Mouse (Mus musculus) testis, adult 2 months (tissue): ENCODE results near the gene Sptlc2. TPM values are rescaled to one million over a fixed set of nuclear protein-coding genes. Genes with fewer than 3 reads are reported as not detected.

Experiments used
- H3K27ac ChIP-seq: fragments of 200-500 bp; 2 replicates; pipeline ENCODE4 v1.5.1; 2012; ENCODE audit warnings: low read depth, low read length; ENCODE audit not compliant: control insufficient read depth, insufficient read depth
- H3K27me3 ChIP-seq: fragments of 200-500 bp; 2 replicates; pipeline ENCODE4 v1.6.1; 2012; ENCODE audit warnings: mild to moderate bottlenecking, low read length, moderate library complexity; ENCODE audit not compliant: control insufficient read depth, insufficient read depth
- H3K36me3 ChIP-seq: fragments of 200-500 bp; 2 replicates; pipeline ENCODE4 v1.6.1; 2012; ENCODE audit warnings: mild to moderate bottlenecking, low read length; ENCODE audit not compliant: control insufficient read depth, insufficient read depth
- H3K4me1 ChIP-seq: fragments of 200-500 bp; 2 replicates; pipeline ENCODE4 v1.6.1; 2012; ENCODE audit warnings: low read length; ENCODE audit not compliant: control insufficient read depth, insufficient read depth
- H3K4me3 ChIP-seq: fragments of 200-500 bp; 2 replicates; pipeline ENCODE4 v1.5.1; 2012; ENCODE audit warnings: low read depth, mild to moderate bottlenecking, low read length, moderate library complexity, mixed read lengths; ENCODE audit not compliant: control insufficient read depth
- CTCF ChIP-seq: fragments of 200-500 bp; IDR thresholded peaks from 2 replicates; pipeline ENCODE4 v1.5.1; 2012; ENCODE audit warnings: low read depth, mild to moderate bottlenecking, inconsistent platforms, low read length, moderate library complexity; ENCODE audit not compliant: control insufficient read depth, insufficient read depth, insufficient replicate concordance
- POLR2A ChIP-seq: fragments of 200-500 bp; IDR thresholded peaks from 2 replicates; pipeline ENCODE4 v1.6.1; 2012; ENCODE audit warnings: low read depth, mild to moderate bottlenecking, inconsistent platforms, low read length, moderate library complexity; ENCODE audit not compliant: control insufficient read depth
- polyA plus RNA-seq: library from polyadenylated mRNA; depleted of rRNA; stranded (reverse); fragments of >200 nt; gene quantifications from 2 replicates; pipeline ENCODE4 v1.2.3, GENCODE M21; 2012

Gene Sptlc2
- polyA plus RNA-seq, 1 experiment, result 9.4 TPM

GRCm38 (mm10) chr12:87407869-87408605 lies 19.9 kb upstream of the Sptlc2 start:
- TF ChIP-seq POLR2A (no peak), CTCF (no peak)

DNA sequence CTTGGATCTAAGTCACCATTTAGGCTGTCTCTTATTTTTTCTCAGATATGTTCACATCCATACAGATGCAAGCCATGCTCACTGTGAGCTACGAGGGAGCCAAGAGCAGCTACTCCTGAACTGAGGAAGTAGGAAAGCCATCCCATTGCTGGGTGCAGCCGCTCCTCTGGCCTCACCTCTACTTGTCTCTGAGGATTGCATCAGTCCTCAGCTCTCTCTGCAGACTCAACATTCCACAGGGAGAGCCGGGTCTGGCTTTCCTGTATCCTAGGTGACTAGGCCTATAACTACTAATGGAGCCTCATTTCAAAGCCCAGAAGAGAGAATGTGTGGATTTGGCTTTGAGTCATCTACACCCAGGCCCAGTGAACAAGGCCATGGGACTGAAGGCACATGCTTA lies 17.6 kb upstream of the Sptlc2 start:
- no peaks in the 10 kb centered on the region for H3K36me3 ChIP-seq
- H3K4me3 ChIP-seq, result no peak overlapping the region
- no peak for TF ChIP-seq CTCF
- peaks cover 4% of the 10 kb centered on the region for H3K4me1 ChIP-seq
- H3K27me3 ChIP-seq, result no peaks in the 10 kb centered on the region
- H3K27ac ChIP-seq, result no peak overlapping the region

More at GRCm38 (mm10) chr12:87407869-87408605, 19.9 kb upstream of the Sptlc2 start:
- Histone ChIP-seq H3K4me3 (no peak overlapping the region), H3K4me1 (peaks cover 4% of the 10 kb centered on the region), H3K27ac (peak overlapping the region; percentile 78), H3K27me3 (no peaks in the 10 kb centered on the region), H3K36me3 (no peaks in the 10 kb centered on the region)

DNA sequence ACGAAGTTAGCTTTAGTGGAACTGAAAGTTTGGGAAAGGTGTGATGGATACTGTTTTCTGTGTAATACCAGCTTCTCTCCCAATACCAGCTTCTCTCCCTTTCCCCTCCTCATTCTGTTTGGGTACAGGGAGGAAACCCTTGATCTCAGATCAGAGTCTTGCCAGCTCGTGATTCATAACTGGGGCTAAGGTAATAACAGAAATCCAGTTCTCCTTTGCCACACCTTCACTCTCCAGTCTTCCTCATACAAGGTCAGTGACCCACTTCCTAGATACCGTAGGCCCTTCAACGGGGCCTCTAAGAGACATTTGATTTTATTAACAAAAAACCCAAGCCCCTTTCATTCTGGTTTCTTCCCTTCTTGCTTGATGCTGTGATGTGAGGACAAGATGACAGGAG lies 17.0 kb upstream of the Sptlc2 start:
- no peak for TF ChIP-seq CTCF
- no peak for TF ChIP-seq POLR2A
- Histone ChIP-seq H3K4me3 (no peak overlapping the region), H3K36me3 (no peaks in the 10 kb centered on the region), H3K4me1 (peaks cover 4% of the 10 kb centered on the region), H3K27me3 (no peaks in the 10 kb centered on the region), H3K27ac (no peak overlapping the region)

- H3K27me3 ChIP-seq, result no peaks in the 10 kb centered on the region
- no peaks in the 10 kb centered on the region for H3K4me1 ChIP-seq
- TF ChIP-seq POLR2A (no peak), CTCF (no peak)
- no peaks in the 10 kb centered on the region for H3K36me3 ChIP-seq
- H3K27ac ChIP-seq, result no peak overlapping the region
- no peak overlapping the region for H3K4me3 ChIP-seq
Measured at GRCm38 (mm10) chr12:87401883-87402282, 13.7 kb upstream of the Sptlc2 start.

GRCm38 (mm10) chr12:87399119-87399819 lies 11.1 kb upstream of the Sptlc2 start:
- Histone ChIP-seq H3K4me3 (no peak overlapping the region), H3K4me1 (no peaks in the 10 kb centered on the region), H3K36me3 (no peaks in the 10 kb centered on the region), H3K27ac (no peak overlapping the region), H3K27me3 (no peaks in the 10 kb centered on the region)
- TF ChIP-seq CTCF, result no peak
- no peak for TF ChIP-seq POLR2A

- Histone ChIP-seq H3K4me3 (no peak overlapping the region), H3K27me3 (no peaks in the 10 kb centered on the region), H3K36me3 (no peaks in the 10 kb centered on the region), H3K4me1 (no peaks in the 10 kb centered on the region), H3K27ac (peak overlapping the region; percentile 76)
- TF ChIP-seq CTCF (no peak), POLR2A (no peak)
Measured at GRCm38 (mm10) chr12:87397811-87398417, 9.8 kb upstream of the Sptlc2 start.

GRCm38 (mm10) chr12:87397126-87397525 lies 9.0 kb upstream of the Sptlc2 start:
- Histone ChIP-seq H3K36me3 (no peaks in the 10 kb centered on the region), H3K4me3 (no peak overlapping the region), H3K27ac (no peak overlapping the region), H3K4me1 (no peaks in the 10 kb centered on the region), H3K27me3 (no peaks in the 10 kb centered on the region)
- no peak for TF ChIP-seq CTCF
- TF ChIP-seq POLR2A, result no peak
